Comparison of ENCODE assay signal across 7 mouse cellular contexts in the genomic region with DNA sequence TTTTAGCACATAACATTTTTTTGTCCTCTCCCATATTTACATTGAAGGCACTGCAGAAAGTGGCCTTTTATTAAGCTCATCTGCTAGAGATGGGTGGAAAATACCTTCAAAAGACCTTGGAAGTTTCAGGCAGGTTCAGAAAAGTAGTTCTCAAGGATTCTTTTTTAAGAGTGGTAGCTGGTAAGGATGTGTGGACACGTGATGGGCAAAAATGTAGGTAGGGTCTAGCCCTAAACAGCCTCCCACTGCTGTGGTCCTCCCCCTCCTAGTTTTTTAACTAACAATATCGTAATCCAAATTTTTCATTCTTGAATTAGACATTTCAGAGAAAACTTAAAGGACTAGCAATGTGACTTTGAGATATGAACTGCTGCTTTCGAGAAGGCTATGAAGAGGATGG. TPM values are rescaled to one million over a fixed set of nuclear protein-coding genes. Genes with fewer than 3 reads are reported as not detected.
DNase-seq lines count a peak whose midpoint lies in the region; ATAC-seq and TF ChIP-seq lines count a peak whose summit lies in the region.

No protein-coding gene starts in this region.

- H3K27ac ChIP-seq in lung, embryonic 16.5 days (ENCODE audit: low read length), result peak overlapping the region; percentile 88
- 0 out of 2 replicates have a peak overlapping the region, but pooled peaks have one; percentile 68 for H3K27ac ChIP-seq in forebrain, embryonic 11.5 days (ENCODE audit: low read depth, low read length)
- H3K27ac ChIP-seq in limb, embryonic 11.5 days (replicated peaks; ENCODE audit: low read depth, low read length), result peak overlapping the region; percentile 68
- H3K27ac ChIP-seq in olfactory bulb, adult 2 months (ENCODE audit: insufficient read depth, low read depth, low read length), result peak overlapping the region; percentile 88

- ATAC-seq in lung, embryonic 16.5 days (ENCODE audit: low read depth), result no peak
- peak; percentile 0; the same call in 1 of the 2 replicates for ATAC-seq in forebrain, embryonic 11.5 days (replicated peaks; ENCODE audit: low FRiP score)
- ATAC-seq in limb, embryonic 11.5 days (ENCODE audit: insufficient number of reproducible peaks, low FRiP score, low TSS enrichment, low read depth), result peak; percentile 4; the same call in 1 of the 2 replicates

- no peak for TF ChIP-seq CTCF in olfactory bulb, adult 2 months (IDR thresholded peaks at IDR 0.05; ENCODE audit: insufficient read depth, low read depth, low read length)

- 6% methylated on average over 3 of the region's 3 CpGs for WGBS in lung, embryonic 16.5 days
- WGBS in forebrain, embryonic 11.5 days, result 20% methylated on average over 3 of the region's 3 CpGs
- 18% methylated on average over 3 of the region's 3 CpGs for WGBS in limb, embryonic 11.5 days
- 4% methylated on average over 3 of the region's 3 CpGs for WGBS in olfactory bulb, adult 2 months

- peak overlapping the region; percentile 73 for H3K9ac ChIP-seq in lung, embryonic 16.5 days (ENCODE audit: low read length)
- H3K9ac ChIP-seq in forebrain, embryonic 11.5 days (ENCODE audit: low read length), result peak overlapping the region; percentile 68
- H3K9ac ChIP-seq in limb, embryonic 11.5 days (ENCODE audit: low read length), result peak overlapping the region; percentile 51

- H3K4me1 ChIP-seq in lung, embryonic 16.5 days (replicated peaks; ENCODE audit: control insufficient read depth, insufficient read depth, low read length), result peaks cover 10% of the 10 kb centered on the region
- peaks cover 5% of the 10 kb centered on the region; the same call in 1 of the 2 replicates for H3K4me1 ChIP-seq in forebrain, embryonic 11.5 days (replicated peaks; ENCODE audit: control insufficient read depth, insufficient read depth, low read length)
- H3K4me1 ChIP-seq in limb, embryonic 11.5 days (ENCODE audit: control insufficient read depth, insufficient read depth, low read length), result 0 out of 2 replicates have a peak, but pooled peaks cover 2% of the 10 kb centered on the region
- H3K4me1 ChIP-seq in olfactory bulb, adult 2 months (ENCODE audit: control insufficient read depth, insufficient read depth, low read length), result peaks cover 5% of the 10 kb centered on the region

- DNase-seq in lung, postnatal 4 days, result no peak
- DNase-seq in forebrain, embryonic 11.5 days (ENCODE audit: low spot score), result no peak
- DNase-seq in limb, embryonic 11.5 days (ENCODE audit: low spot score), result no peak
- no peak for DNase-seq in embryo, embryonic 10 days (ENCODE audit: low spot score)
- no peak for DNase-seq in right cerebral cortex, postnatal 4 days

- H3K9me3 ChIP-seq in lung, embryonic 16.5 days (ENCODE audit: control insufficient read depth, low read length), result no peaks in the 10 kb centered on the region
- no peaks in the 10 kb centered on the region for H3K9me3 ChIP-seq in forebrain, embryonic 11.5 days (ENCODE audit: control insufficient read depth, low read length)
- H3K9me3 ChIP-seq in limb, embryonic 11.5 days (ENCODE audit: control insufficient read depth, low read length), result no peaks in the 10 kb centered on the region

- H3K4me3 ChIP-seq in lung, embryonic 16.5 days (ENCODE audit: low read length), result peak overlapping the region; percentile 98
- H3K4me3 ChIP-seq in forebrain, embryonic 11.5 days (ENCODE audit: low read depth, low read length), result peak overlapping the region; percentile 97
- H3K4me3 ChIP-seq in limb, embryonic 11.5 days (ENCODE audit: low read depth, low read length), result peak overlapping the region; percentile 98
- H3K4me3 ChIP-seq in olfactory bulb, adult 2 months (ENCODE audit: insufficient read depth, low read depth, low read length), result peak overlapping the region; percentile 54

- H3K4me2 ChIP-seq in lung, embryonic 16.5 days (ENCODE audit: low read depth, low read length), result peak overlapping the region; percentile 64
- H3K4me2 ChIP-seq in forebrain, embryonic 11.5 days (ENCODE audit: low read depth, low read length, severe bottlenecking), result peak overlapping the region; percentile 62
- peak overlapping the region; percentile 44 for H3K4me2 ChIP-seq in limb, embryonic 11.5 days (ENCODE audit: low read depth, severe bottlenecking)

- H3K36me3 ChIP-seq in lung, embryonic 16.5 days (ENCODE audit: control insufficient read depth, insufficient read depth, low read length), result no peaks in the 10 kb centered on the region
- no peaks in the 10 kb centered on the region for H3K36me3 ChIP-seq in forebrain, embryonic 11.5 days (ENCODE audit: control insufficient read depth, insufficient read depth, low read length)
- no peaks in the 10 kb centered on the region; the same call in 1 of the 2 replicates for H3K36me3 ChIP-seq in limb, embryonic 11.5 days (ENCODE audit: control insufficient read depth, insufficient read depth, low read length)

- TF ChIP-seq POLR2A in olfactory bulb, adult 2 months (IDR thresholded peaks at IDR 0.05; ENCODE audit: insufficient read depth, low read depth, low read length), result no peak

- no peaks in the 10 kb centered on the region for H3K27me3 ChIP-seq in lung, embryonic 16.5 days (ENCODE audit: control insufficient read depth, insufficient read depth, low read depth, low read length)
- no peaks in the 10 kb centered on the region for H3K27me3 ChIP-seq in forebrain, embryonic 11.5 days (ENCODE audit: control insufficient read depth, insufficient read depth, low read length)
- H3K27me3 ChIP-seq in limb, embryonic 11.5 days (ENCODE audit: control insufficient read depth, insufficient read depth, low read length), result no peaks in the 10 kb centered on the region

RNA-seq across cellular contexts. Expression of gene Ep300, which starts 0.7 kb away (rescaled TPM):
- 13.8 and 16.2 TPM in 2 replicates for polyA plus RNA-seq in lung, embryonic 16.5 days (2015; fragmentation: Nextera tagmentation; extraction: Ambion mirVana)
- 31.1 and 33.8 TPM in 2 replicates for polyA plus RNA-seq in forebrain, embryonic 11.5 days (2014; fragmentation: Nextera tagmentation; extraction: Ambion mirVana)
- 24.5 and 27.6 TPM in 2 replicates for polyA plus RNA-seq in limb, embryonic 11.5 days (2014; fragmentation: Nextera tagmentation; extraction: Ambion mirVana)
- polyA plus RNA-seq in olfactory bulb, adult 2 months (2012; ENCODE audit: insufficient read depth, insufficient read length, low replicate concordance, missing spikeins), result 218 TPM in 1 of 2 replicates, not detected in the other
